Mouse (Mus musculus): ENCODE results near the gene Gm29609. TPM values are rescaled to one million over a fixed set of nuclear protein-coding genes. Genes with fewer than 3 reads are reported as not detected.
A peak's percentile ranks its signal among the peaks of the same experiment; 100 is the strongest.

Gene Gm29609
- total and polyA plus RNA-seq, 2 experiments from 2014 or later: 1.1 to 6.6 TPM

- TF ChIP-seq EP300 (IDR thresholded peaks at IDR 0.05; ENCODE audit: low read depth): no peak
- TF ChIP-seq CTCF (IDR thresholded peaks at IDR 0.05; ENCODE audit: low read depth): no peak
- Histone ChIP-seq H3K36me3 (replicated peaks; ENCODE audit: control insufficient read depth, insufficient read depth, low read length) (peaks cover 61% of the 10 kb centered on the region), H3K9me3 (replicated peaks; ENCODE audit: control insufficient read depth, low read length) (no peaks in the 10 kb centered on the region), H3K27me3 (ENCODE audit: control insufficient read depth, insufficient read depth, low read length) (no peaks in the 10 kb centered on the region), H3K9ac (replicated peaks; ENCODE audit: low read depth, low read length) (peak overlapping the region; percentile 90), H3K4me2 (ENCODE audit: low read depth, low read length) (peak overlapping the region; percentile 78), H3K4me1 (ENCODE audit: control insufficient read depth, insufficient read depth) (peaks cover 15% of the 10 kb centered on the region), H3K4me3 (ENCODE audit: low read depth, low read length) (peak overlapping the region; percentile 86), H3K27ac (ENCODE audit: low read depth) (peak overlapping the region; percentile 89)
- ATAC-seq (ENCODE audit: insufficient read depth, low read depth) (peak; percentile 71), DNase-seq (ENCODE audit: low spot score) (peak; percentile 71)
- 10% methylated on average over 42 of the region's 42 CpGs for WGBS
These were observed 12.6 kb upstream of the Gm29609 start for GRCm38 (mm10) chr5:31192045-31192938.

- H3K4me1 ChIP-seq (ENCODE audit: control insufficient read depth, insufficient read depth): peaks cover 15% of the 10 kb centered on the region
- DNase-seq (ENCODE audit: low spot score) (no peak), ATAC-seq (ENCODE audit: insufficient read depth, low read depth) (no peak)
- H3K4me3 ChIP-seq (ENCODE audit: low read depth, low read length): no peak overlapping the region
- TF ChIP-seq EP300 (IDR thresholded peaks at IDR 0.05; ENCODE audit: low read depth) (no peak), CTCF (IDR thresholded peaks at IDR 0.05; ENCODE audit: low read depth) (no peak)
- no peak overlapping the region for H3K9ac ChIP-seq (replicated peaks; ENCODE audit: low read depth, low read length)
- no peak overlapping the region for H3K27ac ChIP-seq (ENCODE audit: low read depth)
- peaks cover 48% of the 10 kb centered on the region for H3K36me3 ChIP-seq (replicated peaks; ENCODE audit: control insufficient read depth, insufficient read depth, low read length)
- H3K27me3 ChIP-seq (ENCODE audit: control insufficient read depth, insufficient read depth, low read length): no peaks in the 10 kb centered on the region
- H3K9me3 ChIP-seq (replicated peaks; ENCODE audit: control insufficient read depth, low read length): no peaks in the 10 kb centered on the region
- 84% methylated on average over 9 of the region's 9 CpGs for WGBS
- H3K4me2 ChIP-seq (ENCODE audit: low read depth, low read length): no peak overlapping the region
These were observed 10.5 kb upstream of the Gm29609 start for GRCm38 (mm10) chr5:31190201-31190600.

GRCm38 (mm10) chr5:31188223-31188840, 8.6 kb upstream of the Gm29609 start:
- Histone ChIP-seq H3K27me3 (ENCODE audit: control insufficient read depth, insufficient read depth, low read length) (no peaks in the 10 kb centered on the region), H3K36me3 (replicated peaks; ENCODE audit: control insufficient read depth, insufficient read depth, low read length) (peaks cover 45% of the 10 kb centered on the region), H3K4me1 (ENCODE audit: control insufficient read depth, insufficient read depth) (peaks cover 7% of the 10 kb centered on the region), H3K4me3 (ENCODE audit: low read depth, low read length) (no peak overlapping the region), H3K4me2 (ENCODE audit: low read depth, low read length) (no peak overlapping the region), H3K9ac (replicated peaks; ENCODE audit: low read depth, low read length) (no peak overlapping the region), H3K9me3 (replicated peaks; ENCODE audit: control insufficient read depth, low read length) (no peaks in the 10 kb centered on the region), H3K27ac (ENCODE audit: low read depth) (no peak overlapping the region)
- TF ChIP-seq EP300 (IDR thresholded peaks at IDR 0.05; ENCODE audit: low read depth) (no peak), CTCF (IDR thresholded peaks at IDR 0.05; ENCODE audit: low read depth) (peak; percentile 25; the same call in 1 of the 2 replicates)
- WGBS: 71% methylated on average over 4 of the region's 4 CpGs
- ATAC-seq (ENCODE audit: insufficient read depth, low read depth) (no peak), DNase-seq (ENCODE audit: low spot score) (no peak)

GRCm38 (mm10) chr5:31183678-31184077, 4.0 kb upstream of the Gm29609 start:
- no peak for TF ChIP-seq CTCF (IDR thresholded peaks at IDR 0.05; ENCODE audit: low read depth)
- TF ChIP-seq EP300 (IDR thresholded peaks at IDR 0.05; ENCODE audit: low read depth): no peak

GRCm38 (mm10) chr5:31181183-31181770, 1.6 kb upstream of the Gm29609 start:
- H3K9ac ChIP-seq (replicated peaks; ENCODE audit: low read depth, low read length): no peak overlapping the region
- no peak overlapping the region for H3K4me3 ChIP-seq (ENCODE audit: low read depth, low read length)
- no peak overlapping the region for H3K27ac ChIP-seq (ENCODE audit: low read depth)
- WGBS: 90% methylated on average over 9 of the region's 9 CpGs
- no peak overlapping the region for H3K4me2 ChIP-seq (ENCODE audit: low read depth, low read length)
- no peaks in the 10 kb centered on the region for H3K36me3 ChIP-seq (replicated peaks; ENCODE audit: control insufficient read depth, insufficient read depth, low read length)
- H3K4me1 ChIP-seq (ENCODE audit: control insufficient read depth, insufficient read depth): peaks cover 13% of the 10 kb centered on the region
- TF ChIP-seq CTCF (IDR thresholded peaks at IDR 0.05; ENCODE audit: low read depth): no peak
- no peak for TF ChIP-seq EP300 (IDR thresholded peaks at IDR 0.05; ENCODE audit: low read depth)
- H3K9me3 ChIP-seq (replicated peaks; ENCODE audit: control insufficient read depth, low read length): no peaks in the 10 kb centered on the region
- ATAC-seq (ENCODE audit: insufficient read depth, low read depth) (no peak), DNase-seq (ENCODE audit: low spot score) (no peak)
- H3K27me3 ChIP-seq (ENCODE audit: control insufficient read depth, insufficient read depth, low read length): no peaks in the 10 kb centered on the region

More at GRCm38 (mm10) chr5:31183678-31184077, 4.0 kb upstream of the Gm29609 start:
- Histone ChIP-seq H3K36me3 (replicated peaks; ENCODE audit: control insufficient read depth, insufficient read depth, low read length) (peaks cover 21% of the 10 kb centered on the region), H3K27me3 (ENCODE audit: control insufficient read depth, insufficient read depth, low read length) (no peaks in the 10 kb centered on the region), H3K9me3 (replicated peaks; ENCODE audit: control insufficient read depth, low read length) (no peaks in the 10 kb centered on the region), H3K27ac (ENCODE audit: low read depth) (no peak overlapping the region), H3K4me1 (ENCODE audit: control insufficient read depth, insufficient read depth) (peaks cover 12% of the 10 kb centered on the region), H3K4me3 (ENCODE audit: low read depth, low read length) (no peak overlapping the region), H3K4me2 (ENCODE audit: low read depth, low read length) (no peak overlapping the region), H3K9ac (replicated peaks; ENCODE audit: low read depth, low read length) (no peak overlapping the region)
- ATAC-seq (ENCODE audit: insufficient read depth, low read depth) (no peak), DNase-seq (ENCODE audit: low spot score) (no peak)
- WGBS: 37% methylated on average over 4 of the region's 4 CpGs

Measured in heart, postnatal 0 days (tissue).